Mouse (Mus musculus): Measurements from ENCODE around the gene Unc79.

GRCm38 (mm10) chr12:103040136-103040535, 91.5 kb downstream of the Unc79 start:
- TF ChIP-seq EP300 (optimal IDR thresholded peaks at IDR 0.05) (no peak), CTCF (IDR thresholded peaks at IDR 0.05; ENCODE audit: low read depth) (no peak)
